Mouse (Mus musculus): ENCODE results near the gene Enox1. TPM values are rescaled to one million over a fixed set of nuclear protein-coding genes. Genes with fewer than 3 reads are reported as not detected.

Gene Enox1
- total RNA-seq, 2 experiments from 2014 or later = 52.0 to 52.2 TPM

- no peak for TF ChIP-seq CTCF (IDR thresholded peaks at IDR 0.05)
- H3K27ac ChIP-seq = no peak overlapping the region
- no peak overlapping the region for H3K4me3 ChIP-seq
- intact Hi-C loops (cut with DNase I) = no loop called here
- no peak for DNase-seq (ENCODE audit: extremely low spot score in 1 of 2, low spot score in 2 of 2)
These were observed 352.5 kb downstream of the Enox1 start for GRCm38 (mm10) chr14:77509042-77509441.

- TF ChIP-seq CTCF (IDR thresholded peaks at IDR 0.05) = no peak
- Histone ChIP-seq H3K4me3 (no peak overlapping the region), H3K27ac (no peak overlapping the region)
- intact Hi-C loops (cut with DNase I) = no loop called here
- DNase-seq (ENCODE audit: extremely low spot score in 1 of 2, low spot score in 2 of 2) = no peak
These were observed 353.4 kb downstream of the Enox1 start for GRCm38 (mm10) chr14:77509924-77510323.

- Histone ChIP-seq H3K4me3 (no peak overlapping the region), H3K27ac (no peak overlapping the region)
- no peak for DNase-seq (ENCODE audit: extremely low spot score in 1 of 2, low spot score in 2 of 2)
- intact Hi-C loops (cut with DNase I) = no loop called here
- TF ChIP-seq CTCF (IDR thresholded peaks at IDR 0.05) = no peak
These were observed 354.7 kb downstream of the Enox1 start for GRCm38 (mm10) chr14:77511137-77511870.

- H3K27ac ChIP-seq = no peak overlapping the region
- no peak for DNase-seq (ENCODE audit: extremely low spot score in 1 of 2, low spot score in 2 of 2)
- no peak for TF ChIP-seq CTCF (IDR thresholded peaks at IDR 0.05)
- intact Hi-C loops (cut with DNase I) = no loop called here
- no peak overlapping the region for H3K4me3 ChIP-seq
These were observed 361.5 kb downstream of the Enox1 start for GRCm38 (mm10) chr14:77518017-77518416.

- TF ChIP-seq CTCF (IDR thresholded peaks at IDR 0.05) = no peak
- DNase-seq (ENCODE audit: extremely low spot score in 1 of 2, low spot score in 2 of 2) = no peak
- no peak overlapping the region for H3K4me3 ChIP-seq
- intact Hi-C loops (cut with DNase I) = no loop called here
- H3K27ac ChIP-seq = no peak overlapping the region
These were observed 362.6 kb downstream of the Enox1 start for GRCm38 (mm10) chr14:77518941-77519695.

- no peak for TF ChIP-seq CTCF (IDR thresholded peaks at IDR 0.05)
- intact Hi-C loops (cut with DNase I) = no loop called here
- no peak for DNase-seq (ENCODE audit: extremely low spot score in 1 of 2, low spot score in 2 of 2)
- H3K4me3 ChIP-seq = no peak overlapping the region
- no peak overlapping the region for H3K27ac ChIP-seq
These were observed 363.1 kb downstream of the Enox1 start for GRCm38 (mm10) chr14:77519701-77520100.

GRCm38 (mm10) chr14:77524303-77524702 lies 367.7 kb downstream of the Enox1 start:
- Histone ChIP-seq H3K4me3 (no peak overlapping the region), H3K27ac (no peak overlapping the region)
- intact Hi-C loops (cut with DNase I) = no loop called here
- TF ChIP-seq CTCF (IDR thresholded peaks at IDR 0.05) = no peak
- DNase-seq (ENCODE audit: extremely low spot score in 1 of 2, low spot score in 2 of 2) = no peak

GRCm38 (mm10) chr14:77526262-77526661 lies 369.7 kb downstream of the Enox1 start:
- no peak overlapping the region for H3K4me3 ChIP-seq
- H3K27ac ChIP-seq = no peak overlapping the region
- DNase-seq (ENCODE audit: extremely low spot score in 1 of 2, low spot score in 2 of 2) = no peak
- intact Hi-C loops (cut with DNase I) = no loop called here
- TF ChIP-seq CTCF (IDR thresholded peaks at IDR 0.05) = no peak

- DNase-seq (ENCODE audit: extremely low spot score in 1 of 2, low spot score in 2 of 2) = no peak
- intact Hi-C loops (cut with DNase I) = no loop called here
- Histone ChIP-seq H3K4me3 (no peak overlapping the region), H3K27ac (no peak overlapping the region; the same call in 1 of the 2 replicates)
- no peak for TF ChIP-seq CTCF (IDR thresholded peaks at IDR 0.05)
These were observed 372.6 kb downstream of the Enox1 start for GRCm38 (mm10) chr14:77529201-77529600.

- no peak for DNase-seq (ENCODE audit: extremely low spot score in 1 of 2, low spot score in 2 of 2)
- no peak overlapping the region; the same call in 1 of the 2 replicates for H3K27ac ChIP-seq
- TF ChIP-seq CTCF (IDR thresholded peaks at IDR 0.05) = no peak
- intact Hi-C loops (cut with DNase I) = no loop called here
- H3K4me3 ChIP-seq = no peak overlapping the region
These were observed 373.1 kb downstream of the Enox1 start for GRCm38 (mm10) chr14:77529621-77530020.

- Histone ChIP-seq H3K4me3 (no peak overlapping the region), H3K27ac (no peak overlapping the region)
- DNase-seq (ENCODE audit: extremely low spot score in 1 of 2, low spot score in 2 of 2) = no peak
- intact Hi-C loops (cut with DNase I) = no loop called here
- no peak; the same call in 1 of the 2 replicates for TF ChIP-seq CTCF (IDR thresholded peaks at IDR 0.05)
These were observed 377.1 kb downstream of the Enox1 start for GRCm38 (mm10) chr14:77533638-77534037.

- no peak overlapping the region for H3K4me3 ChIP-seq
- intact Hi-C loops (cut with DNase I) = no loop called here
- no peak for TF ChIP-seq CTCF (IDR thresholded peaks at IDR 0.05)
- no peak overlapping the region for H3K27ac ChIP-seq
- DNase-seq (ENCODE audit: extremely low spot score in 1 of 2, low spot score in 2 of 2) = no peak
These were observed 377.6 kb downstream of the Enox1 start for GRCm38 (mm10) chr14:77534120-77534519.

Data from left cerebral cortex, adult 2 months (tissue).